Mouse (Mus musculus): Measurements from ENCODE around the gene Ppp1ca.

DNA sequence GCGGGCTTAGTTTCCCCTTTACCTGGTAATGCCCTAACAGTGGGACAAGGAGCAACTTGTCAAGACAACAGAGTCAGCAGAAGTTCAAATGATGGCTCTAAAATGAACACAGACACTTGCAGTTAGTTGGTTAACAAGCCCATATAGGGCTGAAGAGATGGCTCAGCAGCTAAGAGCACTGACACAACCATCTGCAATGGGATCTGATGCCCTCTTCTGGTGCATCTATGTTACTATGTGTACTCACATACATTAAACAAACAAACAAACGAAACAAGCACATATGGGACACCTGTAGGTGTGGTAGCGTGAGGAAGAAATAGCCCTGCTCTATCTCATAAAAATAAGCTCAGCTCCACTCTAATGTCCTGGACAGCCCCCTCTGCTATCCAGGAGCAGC, 50.6 kb downstream of the Ppp1ca start:
- TF ChIP-seq CTCF (IDR thresholded peaks at IDR 0.05; ENCODE audit: low read depth, low read length) (no peak), TAL1 (conservative IDR thresholded peaks at IDR 0.05; ENCODE audit: low read depth, low read length) (no peak), POLR2AphosphoS5 (IDR thresholded peaks at IDR 0.05; ENCODE audit: insufficient replicate concordance, low read depth, low read length) (no peak)

All from G1E (cell line).